ENCODE assay signal across 14 mouse cellular contexts in genomic region chr6:112090597-112090996, GRCm38 (mm10).
"Had no signal": no experiment of that assay in that cellular context is flagged by ENCODE, and none has a peak within 500 bp of the region (broad histone marks: within the 10 kb centered on the region; RNA-seq: fewer than 3 reads in every experiment).

No protein-coding gene starts in this region.

- H3K4me2 ChIP-seq: liver, embryonic 13.5 days; liver, embryonic 15.5 days; lung, embryonic 15.5 days; midbrain, embryonic 12.5 days; neural tube, embryonic 13.5 days; neural tube, embryonic 15.5 days had no signal

- DNase-seq: liver; liver, embryonic 13.5 days; spleen, adult 18-20 months; thymus, adult 18-20 months; thymus, postnatal 36 days had no signal

- H3K4me3 ChIP-seq: liver, embryonic 13.5 days; liver, embryonic 15.5 days; lung, embryonic 15.5 days; midbrain, embryonic 10.5 days; midbrain, embryonic 12.5 days; myocyte; neural tube, embryonic 13.5 days; neural tube, embryonic 15.5 days had no signal

- H3K27me3 ChIP-seq: liver, embryonic 13.5 days; liver, embryonic 15.5 days; lung, embryonic 15.5 days; midbrain, embryonic 12.5 days; neural tube, embryonic 13.5 days; neural tube, embryonic 15.5 days had no signal

- H3K36me3 ChIP-seq: liver, embryonic 13.5 days; liver, embryonic 15.5 days; lung, embryonic 15.5 days; midbrain, embryonic 10.5 days; midbrain, embryonic 12.5 days; neural tube, embryonic 13.5 days; neural tube, embryonic 15.5 days had no signal

- H3K4me1 ChIP-seq: liver, embryonic 13.5 days; liver, embryonic 15.5 days; lung, embryonic 15.5 days; midbrain, embryonic 10.5 days; midbrain, embryonic 12.5 days; neural tube, embryonic 13.5 days; neural tube, embryonic 15.5 days had no signal

- ATAC-seq: liver, postnatal 0 days had no signal

- H3K9me3 ChIP-seq: liver, embryonic 13.5 days; liver, embryonic 15.5 days; lung, embryonic 15.5 days; midbrain, embryonic 10.5 days; midbrain, embryonic 12.5 days; neural tube, embryonic 13.5 days; neural tube, embryonic 15.5 days had no signal

- H3K27ac ChIP-seq: liver, embryonic 13.5 days; liver, embryonic 15.5 days; lung, embryonic 15.5 days; macrophage; midbrain, embryonic 10.5 days; midbrain, embryonic 12.5 days; neural tube, embryonic 13.5 days; neural tube, embryonic 15.5 days had no signal

- H3K9ac ChIP-seq: liver, embryonic 13.5 days; liver, embryonic 15.5 days; liver, postnatal 0 days; lung, embryonic 15.5 days; midbrain, embryonic 12.5 days; neural tube, embryonic 13.5 days; neural tube, embryonic 15.5 days had no signal
